Mouse (Mus musculus) bone marrow macrophage, adult 2 months (primary cell): ENCODE measurements around the gene Mphosph8.

ENCODE experiments used
- CTCF ChIP-seq: IDR thresholded peaks from 2 replicates; pipeline ENCODE4 v1.5.1; 2012; ENCODE audit warnings: low read depth, mild to moderate bottlenecking, low read length, moderate library complexity
- POLR2A ChIP-seq: IDR thresholded peaks from 2 replicates; pipeline ENCODE4 v1.6.1; 2012; ENCODE audit warnings: mild to moderate bottlenecking, low read depth, low read length, borderline replicate concordance

DNA sequence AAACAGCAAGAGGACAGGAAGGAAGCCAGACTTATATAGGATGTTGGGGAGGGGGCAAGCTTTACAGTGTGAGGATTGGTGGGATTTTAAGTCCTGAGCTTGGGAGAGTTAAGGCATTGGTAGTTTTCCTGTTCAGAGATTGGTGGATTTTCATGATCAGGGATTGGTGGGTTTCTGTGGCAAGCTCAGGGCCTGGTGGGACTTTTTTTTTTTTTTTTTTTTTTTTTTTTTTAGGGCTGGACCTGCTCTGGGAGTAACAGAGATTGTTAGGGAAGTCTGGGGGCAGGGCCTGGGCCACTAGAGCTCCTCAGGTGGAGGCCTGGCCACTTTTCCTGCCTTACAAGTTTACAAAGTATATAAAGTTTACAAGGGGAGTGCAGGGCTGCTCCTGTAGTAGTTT lies 18.6 kb upstream of the Mphosph8 start:
- TF ChIP-seq POLR2A (no peak), CTCF (no peak)
